Mouse (Mus musculus) bone marrow macrophage, adult 2 months (primary cell): ENCODE measurements at regions not wholly inside any gene's neighbourhood (a gene's known extent, or its start where the extent isn't known, plus 50 kb on each side); places are given as distances from the start of the nearest gene placed in this dataset.

Experiments
- CTCF ChIP-seq: IDR thresholded peaks from 2 replicates; pipeline ENCODE4 v1.5.1; 2012; ENCODE audit warnings: low read depth, mild to moderate bottlenecking, low read length, moderate library complexity
- POLR2A ChIP-seq: IDR thresholded peaks from 2 replicates; pipeline ENCODE4 v1.6.1; 2012; ENCODE audit warnings: mild to moderate bottlenecking, low read depth, low read length, borderline replicate concordance

- TF ChIP-seq CTCF (no peak), POLR2A (no peak)
Observed at GRCm38 (mm10) chr13:106392642-106393041, 544.1 kb downstream of the Ipo11 start.
